Mouse (Mus musculus) testis, adult 2 months (tissue): ENCODE results near the gene App.

Experiments used
- CTCF ChIP-seq: fragments of 200-500 bp; IDR thresholded peaks from 2 replicates; pipeline ENCODE4 v1.5.1; 2012; ENCODE audit warnings: low read depth, mild to moderate bottlenecking, inconsistent platforms, low read length, moderate library complexity; ENCODE audit not compliant: control insufficient read depth, insufficient read depth, insufficient replicate concordance
- POLR2A ChIP-seq: fragments of 200-500 bp; IDR thresholded peaks from 2 replicates; pipeline ENCODE4 v1.6.1; 2012; ENCODE audit warnings: low read depth, mild to moderate bottlenecking, inconsistent platforms, low read length, moderate library complexity; ENCODE audit not compliant: control insufficient read depth

DNA sequence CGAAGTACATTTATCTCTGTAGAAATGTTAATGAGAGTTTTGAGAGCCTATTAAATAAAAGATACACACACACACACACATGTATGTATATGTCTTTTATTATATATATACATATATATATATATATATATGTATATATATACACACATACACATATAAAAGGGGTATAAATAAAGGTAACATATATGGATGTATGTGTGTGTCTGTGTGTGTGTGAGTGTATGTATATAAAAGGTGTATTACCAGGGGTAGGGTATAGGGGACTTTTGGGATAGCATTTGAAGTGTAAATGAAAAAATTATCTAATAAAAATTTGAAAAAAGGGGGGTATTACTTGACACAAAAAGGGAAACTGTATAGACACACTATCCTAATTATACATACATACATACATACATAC is 217.7 kb downstream of the App start:
- no peak for TF ChIP-seq CTCF
- no peak for TF ChIP-seq POLR2A
